Mouse (Mus musculus): Measurements from ENCODE around the gene Erc2.

The Erc2 gene

GRCm38 (mm10) chr14:27921656-27922373 lies 299.6 kb downstream of the Erc2 start:
- in situ Hi-C loops (cut with MboI; ENCODE audit: low sequenced_read_pairs), result no loop called here

- in situ Hi-C loops (cut with MboI; ENCODE audit: low sequenced_read_pairs), result no loop called here
Measured at GRCm38 (mm10) chr14:27927369-27927768, 305.1 kb downstream of the Erc2 start.

GRCm38 (mm10) chr14:27933533-27933932 lies 311.3 kb downstream of the Erc2 start:
- in situ Hi-C loops (cut with MboI; ENCODE audit: low sequenced_read_pairs), result no loop called here

- in situ Hi-C loops (cut with MboI; ENCODE audit: low sequenced_read_pairs), result no loop called here
Measured at GRCm38 (mm10) chr14:27935714-27936113, 313.5 kb downstream of the Erc2 start.

GRCm38 (mm10) chr14:27937922-27938321 lies 315.7 kb downstream of the Erc2 start:
- in situ Hi-C loops (cut with MboI; ENCODE audit: low sequenced_read_pairs), result no loop called here

- in situ Hi-C loops (cut with MboI; ENCODE audit: low sequenced_read_pairs), result no loop called here
Measured at GRCm38 (mm10) chr14:27945276-27945675, 323.0 kb downstream of the Erc2 start.

- in situ Hi-C loops (cut with MboI; ENCODE audit: low sequenced_read_pairs), result no loop called here
Measured at GRCm38 (mm10) chr14:27946211-27946610, 324.0 kb downstream of the Erc2 start.

GRCm38 (mm10) chr14:27948391-27948790 lies 326.2 kb downstream of the Erc2 start:
- in situ Hi-C loops (cut with MboI; ENCODE audit: low sequenced_read_pairs), result no loop called here

- in situ Hi-C loops (cut with MboI; ENCODE audit: low sequenced_read_pairs), result no loop called here
Measured at GRCm38 (mm10) chr14:27953814-27954213, 331.6 kb downstream of the Erc2 start.

GRCm38 (mm10) chr14:27956801-27957200 lies 334.6 kb downstream of the Erc2 start:
- in situ Hi-C loops (cut with MboI; ENCODE audit: low sequenced_read_pairs), result no loop called here

- in situ Hi-C loops (cut with MboI; ENCODE audit: low sequenced_read_pairs), result no loop called here
Measured at GRCm38 (mm10) chr14:27973701-27974100, 351.5 kb downstream of the Erc2 start.

- in situ Hi-C loops (cut with MboI; ENCODE audit: low sequenced_read_pairs), result no loop called here
Measured at GRCm38 (mm10) chr14:27975661-27976060, 353.4 kb downstream of the Erc2 start.

- in situ Hi-C loops (cut with MboI; ENCODE audit: low sequenced_read_pairs), result no loop called here
Measured at GRCm38 (mm10) chr14:27984758-27985157, 362.5 kb downstream of the Erc2 start.

- in situ Hi-C loops (cut with MboI; ENCODE audit: low sequenced_read_pairs), result no loop called here
Measured at GRCm38 (mm10) chr14:27985201-27985600, 363.0 kb downstream of the Erc2 start.

GRCm38 (mm10) chr14:27987422-27987821 lies 365.2 kb downstream of the Erc2 start:
- in situ Hi-C loops (cut with MboI; ENCODE audit: low sequenced_read_pairs), result no loop called here

- in situ Hi-C loops (cut with MboI; ENCODE audit: low sequenced_read_pairs), result no loop called here
Measured at GRCm38 (mm10) chr14:27998551-27998950, 376.3 kb downstream of the Erc2 start.

- in situ Hi-C loops (cut with MboI; ENCODE audit: low sequenced_read_pairs), result no loop called here
Measured at GRCm38 (mm10) chr14:28004023-28004422, 381.8 kb downstream of the Erc2 start.

GRCm38 (mm10) chr14:28010536-28011280 lies 388.5 kb downstream of the Erc2 start:
- in situ Hi-C loops (cut with MboI; ENCODE audit: low sequenced_read_pairs), result no loop called here

- in situ Hi-C loops (cut with MboI; ENCODE audit: low sequenced_read_pairs), result no loop called here
Measured at GRCm38 (mm10) chr14:28023199-28023598, 401.0 kb downstream of the Erc2 start.

- in situ Hi-C loops (cut with MboI; ENCODE audit: low sequenced_read_pairs), result no loop called here
Measured at GRCm38 (mm10) chr14:28030870-28031269, 408.6 kb downstream of the Erc2 start.

GRCm38 (mm10) chr14:28035013-28035412 lies 412.8 kb downstream of the Erc2 start:
- in situ Hi-C loops (cut with MboI; ENCODE audit: low sequenced_read_pairs), result no loop called here

GRCm38 (mm10) chr14:28043095-28043494 lies 420.9 kb downstream of the Erc2 start:
- in situ Hi-C loops (cut with MboI; ENCODE audit: low sequenced_read_pairs), result no loop called here

All from CH12F3 (cell line).